Mouse (Mus musculus): ENCODE measurements around the gene Car6.

Gene Car6

DNA sequence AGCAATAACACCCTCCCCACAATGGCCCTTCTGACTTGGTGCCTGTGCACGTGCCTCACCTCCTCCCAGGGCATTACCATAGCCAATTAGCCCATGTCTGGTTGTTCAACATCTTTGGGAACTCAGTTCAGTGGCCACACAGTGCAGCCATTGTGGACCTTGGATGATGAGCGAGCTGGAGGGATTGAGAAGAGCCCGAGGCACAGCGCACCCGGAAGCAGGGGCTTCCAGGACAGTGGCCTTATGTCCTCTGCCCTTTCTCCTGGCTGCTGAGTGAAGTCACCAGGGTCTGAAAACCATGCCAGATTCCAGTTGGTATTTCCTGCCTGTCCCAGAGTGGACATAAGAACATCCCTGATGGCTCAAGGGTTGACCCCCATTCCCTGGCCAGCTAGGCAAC is at the start of gene Car6:
TSS of gene Car6 (minus strand) at position 101 of the 400 bp plus-strand sequence.
- no peak for DNase-seq (ENCODE audit: low spot score in 2 of 2)

DNA sequence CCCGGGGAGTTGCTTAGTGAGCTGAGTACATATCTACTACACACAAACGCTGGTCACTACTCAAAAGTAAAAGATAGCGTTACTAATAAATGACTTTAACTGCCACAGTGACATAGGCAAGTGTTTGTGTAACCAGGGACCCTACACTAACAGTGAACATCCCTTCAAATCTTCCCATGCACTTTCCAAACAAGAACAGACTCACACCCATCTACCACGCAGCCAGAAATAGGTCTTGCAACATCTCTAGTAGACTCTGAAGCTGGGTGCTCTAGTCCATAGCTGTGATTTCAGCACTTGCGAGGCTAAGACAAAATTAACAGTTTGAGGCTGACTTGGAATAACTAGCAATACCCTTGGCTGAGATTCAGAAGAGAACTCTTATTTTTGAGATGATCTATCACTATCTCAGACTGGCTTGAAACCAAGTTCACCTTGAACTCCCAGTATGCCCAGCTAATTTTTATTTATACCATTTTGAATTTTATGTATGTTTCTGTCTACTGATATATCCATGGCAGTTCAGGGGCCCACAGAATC is 48.7 kb upstream of the Car6 start:
- no peak for DNase-seq (ENCODE audit: low spot score in 2 of 2)

DNA sequence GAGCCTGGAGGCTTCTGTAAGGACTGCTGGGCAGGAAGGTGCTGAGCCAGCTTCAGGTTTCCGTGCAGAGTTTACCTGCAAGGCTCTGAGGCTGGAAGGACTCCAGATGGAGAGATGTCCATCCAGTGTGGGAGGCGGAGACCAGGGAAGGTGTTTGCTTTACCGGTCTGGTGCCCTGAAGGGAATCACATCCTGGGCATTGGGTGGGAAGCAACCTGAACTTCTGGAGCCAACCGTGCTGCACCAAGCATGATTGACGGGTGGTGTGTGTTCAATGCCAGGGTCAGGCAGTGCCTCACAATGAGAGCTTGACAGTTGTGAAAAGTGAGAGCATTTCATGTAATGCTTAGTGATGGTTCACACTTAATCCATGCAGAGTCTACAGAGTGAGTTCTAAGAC is 47.8 kb upstream of the Car6 start:
- DNase-seq (ENCODE audit: low spot score in 2 of 2): no peak

- DNase-seq (ENCODE audit: low spot score in 2 of 2): peak; percentile 79 to 82
Measured at GRCm38 (mm10) chr4:150248009-150248408, 46.9 kb upstream of the Car6 start.

DNA sequence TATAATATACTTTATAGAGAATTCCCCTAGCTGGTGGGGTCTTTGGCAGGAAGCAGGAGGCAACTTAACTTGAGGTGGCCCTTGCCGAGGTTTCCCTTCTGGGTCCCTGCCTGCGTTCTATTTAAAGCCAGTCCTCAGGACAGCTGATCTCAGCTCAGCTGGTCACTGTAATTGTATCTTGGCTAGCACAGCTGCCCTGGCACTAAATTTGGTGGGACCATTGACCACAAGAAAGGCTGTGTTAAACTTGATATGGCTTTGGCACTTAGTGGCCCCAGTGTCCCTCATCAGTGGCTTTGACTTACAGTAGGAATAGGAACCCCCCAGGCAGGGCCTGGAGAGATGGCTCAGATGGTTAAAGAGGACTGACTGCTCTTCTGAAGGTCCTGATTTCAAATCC is 44.7 kb upstream of the Car6 start:
- no peak for DNase-seq (ENCODE audit: low spot score in 2 of 2)

DNA sequence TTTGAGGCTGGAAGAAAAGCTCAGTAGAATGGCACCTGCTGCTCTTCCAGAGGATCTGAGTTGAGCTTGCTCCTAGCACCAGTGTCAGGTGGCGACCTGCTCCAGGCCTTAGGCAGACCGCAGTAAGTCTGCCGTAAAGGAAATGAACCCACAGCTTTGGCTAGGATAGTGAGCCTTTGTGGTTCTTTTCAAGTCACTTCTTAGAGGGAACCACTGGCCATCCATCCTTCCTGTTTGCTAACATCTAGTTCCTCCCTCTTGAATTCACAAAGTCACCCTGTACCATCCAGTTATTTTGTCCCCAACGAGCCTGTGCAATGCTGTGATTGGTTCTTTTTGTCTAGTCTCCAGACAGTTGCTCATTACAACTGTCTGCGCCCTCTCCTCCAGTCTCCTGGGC is 41.6 kb upstream of the Car6 start:
- no peak for DNase-seq (ENCODE audit: low spot score in 2 of 2)

GRCm38 (mm10) chr4:150241708-150242107 is 40.6 kb upstream of the Car6 start:
- DNase-seq (ENCODE audit: low spot score in 2 of 2): no peak

DNA sequence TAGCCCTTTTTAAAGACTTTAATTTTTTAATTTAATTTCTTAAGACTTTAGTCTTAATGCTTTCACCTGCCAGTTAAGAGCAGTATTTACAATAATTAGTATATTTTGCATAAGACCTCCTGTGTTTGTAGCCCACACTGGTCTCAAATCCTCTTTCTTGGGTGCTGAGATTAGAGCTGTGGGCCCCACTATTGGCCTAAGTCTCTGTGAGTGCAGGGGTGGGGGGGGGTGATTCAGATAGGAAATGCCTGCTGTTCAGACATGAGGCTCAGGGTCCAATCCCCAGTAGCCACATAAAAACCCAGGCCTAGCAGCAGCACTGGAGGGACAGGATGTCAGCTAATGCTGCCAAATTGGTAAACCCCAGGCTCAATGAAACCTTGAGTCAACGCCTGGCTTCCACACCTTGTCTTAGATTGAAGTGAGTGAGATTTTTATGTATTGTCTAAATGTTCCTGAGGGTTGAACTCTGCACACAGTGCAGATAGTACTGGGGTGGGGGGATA is 39.3 kb upstream of the Car6 start:
- DNase-seq (ENCODE audit: low spot score in 2 of 2): no peak

GRCm38 (mm10) chr4:150239951-150240368 is 38.8 kb upstream of the Car6 start:
- DNase-seq (ENCODE audit: low spot score in 2 of 2): peak; percentile 77 to 82

DNA sequence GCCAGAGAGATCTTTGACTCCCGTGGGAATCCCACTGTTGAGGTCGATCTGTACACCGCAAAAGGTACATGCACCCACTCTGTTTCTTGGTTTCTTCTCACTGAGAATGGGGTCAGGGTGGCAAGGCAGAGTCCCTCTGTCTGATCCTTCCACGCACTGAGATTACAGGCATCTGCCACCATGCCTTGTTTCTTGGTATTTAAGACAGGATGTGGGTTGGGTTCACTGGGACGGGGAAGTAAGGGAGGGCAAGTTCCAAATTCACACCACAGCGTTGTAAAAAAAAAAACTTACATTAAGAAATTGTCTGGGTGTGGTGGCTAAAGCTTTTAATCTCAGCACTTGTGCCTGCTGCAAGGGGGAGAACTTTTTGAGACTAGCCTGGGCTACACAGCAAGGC is 38.4 kb upstream of the Car6 start:
- no peak for DNase-seq (ENCODE audit: low spot score in 2 of 2)

GRCm38 (mm10) chr4:150239087-150239480 is 38.0 kb upstream of the Car6 start:
- no peak for DNase-seq (ENCODE audit: low spot score in 2 of 2)

DNA sequence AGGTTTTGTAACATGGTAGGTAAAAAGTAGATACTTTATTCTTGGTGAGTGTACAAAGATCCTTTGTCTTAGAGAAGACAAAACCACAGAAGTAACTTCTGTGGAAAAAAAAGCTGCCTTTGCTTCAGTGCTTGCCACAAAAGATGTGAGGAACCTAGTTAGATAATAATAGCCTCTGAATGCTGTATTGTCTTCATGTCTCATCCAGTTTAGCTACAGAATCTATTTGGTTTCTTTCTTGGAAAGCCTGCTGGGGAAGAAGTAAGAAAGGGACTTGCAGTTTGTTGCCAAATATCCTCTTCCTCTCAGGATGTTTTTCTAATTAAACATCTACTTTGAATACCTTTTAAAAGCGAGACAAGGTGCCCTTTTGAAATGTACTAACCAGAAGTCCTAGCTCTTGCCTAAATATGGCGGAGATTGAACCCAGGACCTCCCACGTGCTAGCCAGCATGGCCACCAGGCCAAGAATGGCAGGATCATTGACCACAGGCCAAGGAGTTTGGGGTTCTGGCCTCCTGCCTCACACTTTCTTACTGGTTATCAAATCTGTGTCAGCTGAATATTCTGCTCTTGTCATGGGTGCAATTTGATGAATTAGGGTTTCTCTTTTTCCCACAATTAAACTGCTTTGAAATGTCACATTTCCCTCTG is 37.4 kb upstream of the Car6 start:
- no peak for DNase-seq (ENCODE audit: low spot score in 2 of 2)

GRCm38 (mm10) chr4:150237636-150238361 is 36.7 kb upstream of the Car6 start:
- no peak for DNase-seq (ENCODE audit: low spot score in 2 of 2)

DNA sequence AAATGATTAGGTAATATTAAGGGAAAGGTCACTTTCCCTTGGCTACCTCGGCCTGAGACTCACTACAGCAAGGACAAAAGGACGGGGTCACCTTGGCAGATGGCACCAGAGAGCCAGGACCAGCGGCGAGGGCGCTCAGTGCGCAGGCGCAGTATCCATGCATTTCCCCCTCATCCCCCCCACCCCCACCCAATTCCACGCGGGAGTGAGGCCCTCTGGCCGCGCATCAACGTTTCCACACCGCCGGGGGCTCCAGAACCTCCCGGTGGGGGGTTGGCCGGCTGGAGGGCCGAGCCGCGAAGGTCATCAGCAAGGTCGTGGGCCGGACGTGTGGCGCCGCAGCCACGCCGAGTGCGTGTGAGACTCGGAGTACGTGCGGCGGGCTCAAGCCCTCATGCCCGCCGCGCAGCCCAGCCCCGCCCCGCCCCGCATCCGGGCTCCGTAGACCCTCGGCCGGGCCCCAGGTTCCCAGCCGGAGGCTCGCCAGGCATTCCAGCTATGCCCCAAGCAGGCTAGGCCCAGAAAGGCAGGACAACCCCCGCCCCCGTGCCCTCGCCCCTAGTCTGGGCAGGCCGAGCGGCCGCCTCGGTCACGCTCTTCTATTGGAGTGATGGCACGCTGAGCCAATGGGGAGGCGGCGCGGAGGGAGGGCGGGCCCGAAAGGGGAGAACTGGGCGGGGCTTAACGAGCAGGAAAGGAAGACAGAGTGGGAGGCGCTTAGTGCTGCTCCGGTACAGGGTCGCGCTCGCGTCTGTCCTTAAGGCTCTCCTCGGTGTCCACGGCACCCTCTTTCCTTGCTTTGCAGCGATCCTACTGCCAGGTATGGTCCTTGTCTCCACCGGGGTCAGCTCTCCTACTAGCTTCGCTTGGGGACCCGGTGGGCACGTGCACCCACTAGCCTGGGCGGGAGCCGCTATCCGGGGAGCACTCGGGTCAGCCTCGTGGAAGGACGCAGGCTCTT is 35.7 kb upstream of the Car6 start, which contains the start of gene Eno1:
TSS of gene Eno1 (plus strand) at position 201 of the 961 bp plus-strand sequence.
- peak; percentile 95 to 97 for DNase-seq (ENCODE audit: low spot score in 2 of 2)

DNA sequence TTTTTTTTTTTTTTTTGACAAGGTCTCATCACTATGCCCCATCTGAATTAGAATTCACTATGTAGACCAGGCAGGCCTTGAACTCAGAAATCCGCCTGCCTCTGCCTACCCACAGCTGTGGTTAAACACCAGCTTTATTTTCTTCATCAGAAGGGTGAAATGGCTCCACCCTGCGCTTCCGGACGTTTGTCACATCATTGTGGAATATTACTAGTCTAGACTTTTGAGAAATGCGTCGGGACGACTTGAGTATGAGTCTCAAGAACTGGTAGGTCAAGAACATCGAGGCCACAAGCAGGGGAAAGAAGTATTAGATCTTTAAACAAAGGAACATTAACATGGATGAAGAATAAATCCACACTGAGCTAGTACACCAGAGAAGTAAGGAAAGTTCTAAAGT is 34.9 kb upstream of the Car6 start:
- DNase-seq (ENCODE audit: low spot score in 2 of 2): no peak

GRCm38 (mm10) chr4:150235585-150235984 is 34.5 kb upstream of the Car6 start:
- DNase-seq (ENCODE audit: low spot score in 2 of 2): no peak

- peak in 1 of 2 experiments; percentile 53 for DNase-seq (ENCODE audit: low spot score in 2 of 2)
Measured at GRCm38 (mm10) chr4:150234599-150235327, 33.6 kb upstream of the Car6 start.

DNA sequence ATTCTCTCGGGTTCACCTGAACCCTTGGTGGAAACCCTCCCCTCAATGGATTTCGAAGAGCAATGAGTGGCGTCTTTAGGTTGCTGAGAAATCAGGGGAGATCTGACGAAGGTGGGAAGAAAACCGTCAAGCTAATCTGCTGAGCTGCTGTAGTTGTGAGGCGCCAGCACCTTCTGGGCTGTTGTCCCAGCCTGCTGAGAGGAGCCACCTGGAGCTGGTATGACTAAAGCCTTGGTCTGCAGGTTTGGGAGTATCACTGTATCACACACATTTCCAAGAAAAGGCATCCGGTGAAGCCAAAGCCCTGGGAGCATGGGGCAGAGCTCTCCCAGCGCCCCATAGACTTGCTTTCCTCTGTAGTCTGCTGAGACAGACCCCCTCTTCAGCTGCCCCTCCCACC is 30.7 kb upstream of the Car6 start:
- DNase-seq (ENCODE audit: low spot score in 2 of 2): peak in 1 of 2 experiments; percentile 44

- peak; percentile 79 to 81 for DNase-seq (ENCODE audit: low spot score in 2 of 2)
Measured at GRCm38 (mm10) chr4:150230460-150231407, 29.6 kb upstream of the Car6 start.

Measured in right cerebral cortex, adult 2 months (tissue).